Mouse (Mus musculus) limb, embryonic 15.5 days (tissue): Measurements from ENCODE around the gene Gm21905. TPM values are rescaled to one million over a fixed set of nuclear protein-coding genes. Genes with fewer than 3 reads are reported as not detected.

Source experiments
- ATAC-seq: fragments of 200-750 bp; cut with Nextera tagmentation; 2 replicates; pipeline ENCODE4 v1.8.0; 2017; ENCODE audit warnings: low read depth, moderate TSS enrichment; ENCODE audit not compliant: insufficient number of reproducible peaks, low FRiP score, low TSS enrichment
- H3K27ac ChIP-seq: fragments of 300-500 bp; sonication (generic); 2 replicates; pipeline ENCODE4 v1.5.1; 2015; ENCODE audit warnings: moderate library complexity, mild to moderate bottlenecking, inconsistent platforms
- H3K27me3 ChIP-seq: fragments of 300-500 bp; sonication (generic); 2 replicates; pipeline ENCODE4 v1.6.1; 2015; ENCODE audit warnings: inconsistent platforms
- H3K36me3 ChIP-seq: fragments of 300-500 bp; sonication (generic); 2 replicates; pipeline ENCODE4 v1.6.1; 2015; ENCODE audit warnings: inconsistent platforms
- H3K4me1 ChIP-seq: fragments of 300-500 bp; sonication (generic); 2 replicates; pipeline ENCODE4 v1.6.1; 2015; ENCODE audit warnings: inconsistent platforms
- H3K4me2 ChIP-seq: fragments of 300-500 bp; sonication (generic); 2 replicates; pipeline ENCODE4 v1.6.1; 2015; ENCODE audit warnings: mild to moderate bottlenecking, inconsistent platforms
- H3K4me3 ChIP-seq: fragments of 300-500 bp; sonication (generic); 2 replicates; pipeline ENCODE4 v1.5.1; 2015; ENCODE audit warnings: mild to moderate bottlenecking, inconsistent platforms
- H3K9ac ChIP-seq: fragments of 300-500 bp; sonication (generic); 2 replicates; pipeline ENCODE4 v1.6.1; 2015; ENCODE audit warnings: inconsistent platforms
- H3K9me3 ChIP-seq: fragments of 300-500 bp; sonication (generic); 2 replicates; pipeline ENCODE4 v1.6.1; 2016; ENCODE audit warnings: inconsistent platforms
- WGBS: fragments of 180-500 bp; shearing (Covaris S2); methylation state at CpG from one replicate; pipeline ENCODE4 v1.1.7; 2015; 5-methylcytosine and 5-hydroxymethylcytosine counted together
- polyA plus RNA-seq: library from polyadenylated mRNA; unstranded; fragments of >200 nt; fragmentation: Nextera tagmentation; extraction: Ambion mirVana; gene quantifications from 2 replicates; pipeline ENCODE4 v1.2.1, GENCODE M21; 2015

Gene Gm21905
- not detected in 2 replicates for polyA plus RNA-seq

DNA sequence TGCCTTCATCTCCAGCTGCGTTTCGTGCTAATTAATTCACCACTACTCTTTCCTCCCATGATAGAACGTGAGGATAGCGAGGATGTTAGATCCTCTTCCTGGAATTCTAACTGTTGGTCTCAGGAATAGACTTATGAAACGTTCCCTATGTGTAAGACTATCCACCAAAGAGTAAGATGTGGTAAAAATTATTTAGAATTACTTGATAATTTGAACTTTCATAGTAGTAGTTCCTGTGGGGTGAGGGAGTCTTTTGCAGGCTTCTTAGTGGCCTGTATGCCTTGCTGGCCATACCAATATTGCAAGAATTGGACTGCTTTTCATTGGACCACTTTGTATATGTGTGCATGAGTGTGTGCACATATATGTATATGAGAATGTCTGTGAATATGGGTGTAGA, at the start of gene Gm21905:
Gene Gm21905 (minus strand): TSS at position 101 of the 400 bp plus-strand sequence.
- ATAC-seq, result no peak
- Histone ChIP-seq H3K9ac (no peak within 1 kb of the TSS), H3K4me3 (no peak within 1 kb of the TSS), H3K36me3 (no peaks in the 10 kb centered on the region), H3K27ac (no peak within 1 kb of the TSS), H3K9me3 (no peaks in the 10 kb centered on the region), H3K27me3 (no peaks in the 10 kb centered on the region), H3K4me2 (no peak within 1 kb of the TSS), H3K4me1 (no peaks in the 10 kb centered on the region)
- 81% methylated on average over 5 of the region's 5 CpGs for WGBS

DNA sequence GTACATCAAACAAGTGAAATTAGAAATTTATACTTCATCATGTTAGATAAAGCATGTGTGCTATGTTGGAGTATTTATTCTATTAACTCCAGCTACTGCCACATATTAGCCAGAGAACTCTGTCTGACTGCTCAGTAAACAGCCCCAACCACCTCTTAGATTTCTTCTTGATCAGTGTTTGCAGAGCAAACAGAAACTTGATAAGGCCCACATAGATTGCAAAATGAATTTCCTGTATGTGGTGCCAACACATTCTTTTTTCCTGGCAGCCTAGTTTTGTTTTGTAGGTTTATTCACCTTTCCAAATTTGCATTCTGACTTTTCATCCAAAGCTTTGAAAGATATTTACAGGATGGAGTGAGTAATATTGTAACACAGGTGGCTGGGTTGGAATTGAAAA, 44.2 kb upstream of the Gm21905 start:
- Histone ChIP-seq H3K27me3 (no peaks in the 10 kb centered on the region), H3K4me2 (no peak overlapping the region)
- no peak for ATAC-seq

DNA sequence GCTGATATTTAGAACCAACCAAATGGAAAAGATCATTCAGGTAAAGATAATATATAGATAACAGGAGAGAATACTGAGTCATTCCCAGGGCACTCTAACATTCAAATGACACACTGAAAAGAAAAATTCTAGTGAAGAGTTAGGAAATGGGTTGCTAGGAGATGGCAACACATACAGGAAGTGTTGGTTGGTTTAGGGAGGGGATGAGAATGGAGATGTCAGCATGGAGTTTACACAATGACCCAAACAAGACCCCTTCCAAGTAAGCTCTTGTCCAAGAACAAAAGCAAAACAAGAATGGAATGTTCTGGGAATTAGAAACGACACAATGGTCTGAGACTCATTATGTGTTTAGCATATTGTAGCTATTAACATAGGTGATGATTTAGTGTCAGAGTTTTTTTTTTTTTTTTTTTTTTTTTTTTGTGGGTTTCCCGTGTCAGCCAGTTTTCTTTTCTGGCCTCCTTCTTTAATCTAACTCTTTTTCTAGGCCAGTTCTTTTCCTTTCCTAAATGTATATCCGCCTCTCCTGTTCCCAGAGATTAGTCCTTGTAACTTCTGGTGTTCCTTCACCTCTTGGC, 35.8 kb upstream of the Gm21905 start:
- no peaks in the 10 kb centered on the region for H3K4me1 ChIP-seq
- no peak overlapping the region for H3K4me2 ChIP-seq
- no peaks in the 10 kb centered on the region for H3K27me3 ChIP-seq
- H3K9me3 ChIP-seq, result no peaks in the 10 kb centered on the region
- no peak overlapping the region for H3K4me3 ChIP-seq
- no peak overlapping the region for H3K27ac ChIP-seq
- H3K36me3 ChIP-seq, result no peaks in the 10 kb centered on the region
- WGBS, result 51% methylated on average over 3 of the region's 3 CpGs
- no peak overlapping the region for H3K9ac ChIP-seq
- ATAC-seq, result no peak

More for the DNA sequence above, 44.2 kb upstream of the Gm21905 start:
- no peak overlapping the region for H3K9ac ChIP-seq
- H3K27ac ChIP-seq, result no peak overlapping the region
- H3K36me3 ChIP-seq, result no peaks in the 10 kb centered on the region
- no peaks in the 10 kb centered on the region for H3K4me1 ChIP-seq
- H3K9me3 ChIP-seq, result no peaks in the 10 kb centered on the region
- no peak overlapping the region for H3K4me3 ChIP-seq

DNA sequence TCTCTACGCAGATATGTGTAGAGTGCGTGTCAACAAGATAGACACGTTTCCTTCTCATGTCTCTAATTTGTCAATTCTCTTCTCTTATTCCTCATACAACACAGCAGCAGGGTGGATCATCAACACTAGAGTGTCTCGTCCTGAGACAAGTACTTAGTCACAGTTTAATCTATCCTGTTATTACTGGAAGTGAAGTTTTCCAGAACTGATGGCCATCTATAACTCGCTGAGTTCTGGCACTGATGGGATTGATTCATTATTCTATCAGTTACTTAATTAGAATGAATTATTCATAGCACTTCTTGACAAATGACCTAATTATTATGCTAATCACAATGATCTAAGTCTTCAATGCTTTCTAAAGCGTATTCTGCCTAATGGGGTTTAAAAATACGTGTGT, 23.3 kb upstream of the Gm21905 start:
- H3K9ac ChIP-seq, result no peak overlapping the region
- no peak overlapping the region for H3K4me3 ChIP-seq
- H3K4me2 ChIP-seq, result no peak overlapping the region
- H3K4me1 ChIP-seq, result no peaks in the 10 kb centered on the region
- no peaks in the 10 kb centered on the region for H3K27me3 ChIP-seq
- no peaks in the 10 kb centered on the region for H3K9me3 ChIP-seq
- no peaks in the 10 kb centered on the region for H3K36me3 ChIP-seq
- 80% methylated on average over 7 of the region's 7 CpGs for WGBS
- no peak for ATAC-seq
- no peak overlapping the region for H3K27ac ChIP-seq

DNA sequence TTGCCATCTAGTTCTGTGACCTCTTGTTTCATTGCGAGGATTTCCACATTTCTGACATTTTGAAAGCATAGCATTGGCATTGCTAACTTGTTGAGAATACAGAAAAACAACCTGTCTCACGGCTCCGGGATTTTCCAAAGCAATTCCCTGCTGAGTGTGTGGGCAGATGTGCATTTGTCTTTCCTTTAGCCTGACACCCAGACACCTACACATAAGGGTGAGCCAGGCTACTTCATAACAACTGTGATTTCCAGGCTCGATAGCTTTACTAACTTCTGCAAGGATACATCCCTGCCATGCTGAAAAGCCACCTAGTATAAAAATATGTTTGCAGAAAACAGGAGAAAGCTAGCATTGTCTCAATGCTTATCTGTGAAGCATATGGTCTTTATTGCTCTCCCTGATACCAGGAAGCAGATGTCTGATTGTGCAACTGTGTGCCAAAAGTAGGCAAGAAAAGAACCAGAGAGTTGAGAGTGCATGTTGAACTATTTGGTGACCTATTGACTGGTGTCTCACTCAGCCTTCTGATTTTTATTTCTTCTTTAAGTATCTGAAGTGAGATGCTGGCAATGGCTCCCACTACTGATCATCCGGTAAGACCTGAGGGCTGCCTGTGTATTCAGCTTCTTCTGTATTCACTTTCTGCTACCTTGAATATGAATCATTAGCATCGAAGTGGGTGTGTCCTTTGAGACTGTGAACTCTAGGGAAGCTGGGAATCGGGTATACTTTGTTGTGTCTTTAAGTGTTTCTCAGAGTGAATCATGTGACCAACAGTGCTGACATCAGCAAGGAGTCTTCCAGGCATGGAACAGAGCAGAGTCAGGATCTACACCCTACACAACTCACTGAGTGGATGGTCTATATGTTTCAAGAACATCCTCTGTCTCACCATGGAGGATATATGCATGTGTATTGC, 15.7 kb upstream of the Gm21905 start:
- no peaks in the 10 kb centered on the region for H3K4me1 ChIP-seq
- H3K36me3 ChIP-seq, result no peaks in the 10 kb centered on the region
- 74% methylated on average over 7 of the region's 7 CpGs for WGBS
- H3K27me3 ChIP-seq, result no peaks in the 10 kb centered on the region
- no peaks in the 10 kb centered on the region for H3K9me3 ChIP-seq
- ATAC-seq, result no peak
- no peak overlapping the region for H3K9ac ChIP-seq
- H3K27ac ChIP-seq, result no peak overlapping the region
- H3K4me3 ChIP-seq, result no peak overlapping the region
- H3K4me2 ChIP-seq, result no peak overlapping the region

DNA sequence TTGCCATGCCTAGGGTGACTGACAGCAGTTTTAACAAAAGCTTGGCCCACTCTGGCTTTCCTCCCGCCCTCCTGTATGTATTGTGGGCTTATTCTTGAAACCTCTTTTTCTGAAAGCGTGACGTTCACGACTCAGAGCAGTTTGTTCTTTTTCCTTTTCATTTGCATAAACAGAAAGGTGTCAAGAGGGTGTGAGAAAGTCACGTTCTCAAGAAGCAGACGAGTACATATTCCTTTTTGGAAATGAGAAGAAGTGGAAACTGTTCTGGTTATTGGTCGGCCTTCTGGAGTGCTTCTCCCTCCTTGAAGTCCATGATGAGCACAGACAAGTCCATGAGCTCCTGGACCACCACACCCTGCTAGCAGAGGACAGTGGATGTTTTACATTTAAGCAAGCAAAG, 9.3 kb upstream of the Gm21905 start:
- no peaks in the 10 kb centered on the region for H3K27me3 ChIP-seq

DNA sequence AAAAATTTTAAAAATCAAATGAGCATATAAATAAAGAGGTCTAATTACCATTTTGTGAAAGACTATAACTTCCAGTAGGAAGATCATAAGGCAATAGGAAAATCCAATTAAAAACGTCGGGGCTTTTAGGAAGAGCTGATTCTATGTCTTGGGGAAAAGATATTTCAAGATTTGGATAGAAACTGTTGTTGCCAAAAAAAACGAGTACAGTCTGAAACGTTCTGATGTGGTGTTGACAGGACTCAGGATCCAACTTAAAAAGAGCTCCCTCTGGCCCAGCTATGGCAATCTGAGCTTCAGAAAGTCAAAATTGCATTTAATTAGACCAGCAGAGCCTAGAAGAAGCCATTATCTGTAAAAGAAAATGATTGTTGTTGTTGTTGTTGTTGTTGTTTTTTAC, 7.9 kb upstream of the Gm21905 start:
- ATAC-seq, result no peak
- no peak overlapping the region for H3K4me3 ChIP-seq
- H3K36me3 ChIP-seq, result no peaks in the 10 kb centered on the region
- H3K4me2 ChIP-seq, result no peak overlapping the region
- no peak overlapping the region for H3K27ac ChIP-seq
- no peaks in the 10 kb centered on the region for H3K27me3 ChIP-seq
- no peaks in the 10 kb centered on the region for H3K9me3 ChIP-seq
- H3K9ac ChIP-seq, result no peak overlapping the region
- no peaks in the 10 kb centered on the region for H3K4me1 ChIP-seq
- WGBS, result 80% methylated on average over 4 of the region's 4 CpGs

More for the DNA sequence above, 9.3 kb upstream of the Gm21905 start:
- H3K4me2 ChIP-seq, result no peak overlapping the region
- H3K27ac ChIP-seq, result no peak overlapping the region
- ATAC-seq, result no peak
- no peak overlapping the region for H3K9ac ChIP-seq
- H3K9me3 ChIP-seq, result no peaks in the 10 kb centered on the region
- no peaks in the 10 kb centered on the region for H3K4me1 ChIP-seq
- H3K4me3 ChIP-seq, result no peak overlapping the region
- WGBS, result 80% methylated on average over 7 of the region's 7 CpGs
- H3K36me3 ChIP-seq, result no peaks in the 10 kb centered on the region

DNA sequence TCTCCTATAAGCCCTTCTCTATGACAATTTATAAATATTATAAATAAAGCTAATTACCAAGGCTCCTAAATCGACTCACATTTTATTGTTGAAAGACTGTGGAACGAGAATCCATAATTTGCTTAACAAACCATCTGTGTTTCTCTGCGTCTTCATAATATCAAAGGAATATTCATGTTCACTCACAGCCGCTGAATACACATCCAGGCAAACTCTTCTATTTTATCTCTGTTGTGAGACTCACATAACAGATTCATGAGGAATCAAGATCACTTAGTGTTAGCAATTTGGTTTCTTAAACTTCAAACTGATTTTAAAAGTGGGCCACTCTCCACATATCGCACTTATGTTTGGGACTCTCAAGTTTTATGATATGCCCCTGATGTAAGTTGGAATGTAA, 1.9 kb upstream of the Gm21905 start:
- Histone ChIP-seq H3K4me1 (no peaks in the 10 kb centered on the region), H3K27ac (no peak overlapping the region), H3K9ac (no peak overlapping the region), H3K4me3 (no peak overlapping the region), H3K36me3 (no peaks in the 10 kb centered on the region), H3K9me3 (no peaks in the 10 kb centered on the region), H3K4me2 (no peak overlapping the region), H3K27me3 (no peaks in the 10 kb centered on the region)
- ATAC-seq, result no peak
- 84% methylated on average over 5 of the region's 5 CpGs for WGBS

DNA sequence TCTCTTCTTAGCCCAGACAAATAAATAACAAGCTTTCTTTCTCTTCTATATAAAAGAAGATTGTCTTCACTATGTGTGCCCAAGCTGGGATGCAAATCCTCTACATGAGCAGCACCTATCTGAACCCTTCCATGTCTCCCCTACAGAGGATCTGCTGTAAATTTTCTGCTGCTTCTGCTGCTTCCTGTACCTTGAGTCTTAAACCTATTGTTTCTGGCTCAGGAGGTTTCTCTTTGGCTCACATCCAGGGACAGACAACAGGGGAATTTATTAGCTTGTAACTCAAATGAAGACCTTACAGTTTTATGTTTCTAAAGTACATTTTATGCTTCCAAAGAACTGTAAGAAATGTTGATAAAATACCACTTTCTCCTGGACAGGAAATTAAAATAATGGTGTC, 785 bp upstream of the Gm21905 start:
- H3K4me3 ChIP-seq, result no peak overlapping the region
- H3K4me2 ChIP-seq, result no peak overlapping the region
- H3K4me1 ChIP-seq, result no peaks in the 10 kb centered on the region
- no peak for ATAC-seq
- no peaks in the 10 kb centered on the region for H3K27me3 ChIP-seq
- no peaks in the 10 kb centered on the region for H3K36me3 ChIP-seq
- no peak overlapping the region for H3K9ac ChIP-seq
- no peak overlapping the region for H3K27ac ChIP-seq
- no peaks in the 10 kb centered on the region for H3K9me3 ChIP-seq

DNA sequence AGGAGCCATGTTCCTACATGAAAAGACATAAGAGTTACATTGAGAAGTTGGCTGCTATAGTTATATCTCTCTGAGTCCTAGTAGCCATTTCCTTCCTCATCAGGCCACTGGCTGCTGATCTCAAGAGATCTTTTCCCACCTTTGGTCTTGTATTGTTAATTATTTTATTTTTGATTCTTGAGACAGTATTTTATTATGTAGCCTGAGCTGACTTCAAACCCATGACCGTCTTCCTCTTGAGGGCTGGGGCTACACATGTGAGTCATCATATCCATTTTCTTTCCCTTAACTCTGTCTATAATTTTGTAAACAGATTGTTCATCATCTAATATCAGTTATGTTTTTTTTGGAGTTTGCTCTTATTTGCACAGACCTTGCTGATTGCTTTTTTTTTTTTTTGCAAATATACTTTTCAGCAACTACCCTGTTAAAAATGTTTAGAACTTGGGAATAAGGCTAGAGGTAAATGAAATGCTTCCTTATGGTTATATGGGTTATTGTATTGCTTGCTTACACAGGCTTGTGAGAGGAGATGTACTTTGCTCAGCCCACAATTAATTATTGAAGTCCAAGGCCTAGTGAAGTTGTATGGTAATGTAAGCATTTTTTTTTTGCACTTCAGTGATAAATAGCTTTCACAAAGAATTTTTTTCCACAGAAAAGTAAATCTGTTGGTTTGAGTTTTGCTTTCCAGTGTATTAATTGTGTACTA, 2.0 kb downstream of the Gm21905 start:
- Histone ChIP-seq H3K4me2 (no peak overlapping the region), H3K27me3 (no peaks in the 10 kb centered on the region), H3K36me3 (no peaks in the 10 kb centered on the region), H3K4me3 (no peak overlapping the region), H3K4me1 (no peaks in the 10 kb centered on the region), H3K9ac (no peak overlapping the region), H3K9me3 (no peaks in the 10 kb centered on the region), H3K27ac (no peak overlapping the region)
- ATAC-seq, result no peak
- 89% methylated on average over 1 of the region's 1 CpGs for WGBS

DNA sequence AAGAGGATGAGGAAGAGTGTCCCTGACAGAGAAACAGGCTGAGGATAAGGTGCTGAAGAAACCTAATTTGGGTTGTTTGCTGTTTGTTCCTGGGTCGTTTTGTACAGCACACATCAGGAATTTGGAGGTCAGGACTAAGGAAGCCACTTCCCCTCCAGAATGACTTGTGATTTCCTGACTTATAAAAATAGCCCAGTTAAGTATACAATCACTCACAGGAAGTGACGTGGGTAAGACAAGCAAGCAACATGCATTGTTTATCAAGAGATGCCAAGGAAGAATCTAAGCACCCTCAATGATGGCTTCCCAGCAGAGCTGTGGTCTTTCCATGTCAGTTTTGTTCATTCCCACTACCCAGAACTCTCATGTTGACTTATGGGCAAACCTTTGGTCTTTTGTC, 3.0 kb downstream of the Gm21905 start:
- no peak for ATAC-seq
- Histone ChIP-seq H3K4me3 (no peak overlapping the region), H3K4me1 (no peaks in the 10 kb centered on the region), H3K27me3 (no peaks in the 10 kb centered on the region), H3K36me3 (no peaks in the 10 kb centered on the region), H3K4me2 (no peak overlapping the region), H3K9me3 (no peaks in the 10 kb centered on the region), H3K27ac (no peak overlapping the region), H3K9ac (no peak overlapping the region)
- WGBS, result 45% methylated on average over 2 of the region's 2 CpGs

DNA sequence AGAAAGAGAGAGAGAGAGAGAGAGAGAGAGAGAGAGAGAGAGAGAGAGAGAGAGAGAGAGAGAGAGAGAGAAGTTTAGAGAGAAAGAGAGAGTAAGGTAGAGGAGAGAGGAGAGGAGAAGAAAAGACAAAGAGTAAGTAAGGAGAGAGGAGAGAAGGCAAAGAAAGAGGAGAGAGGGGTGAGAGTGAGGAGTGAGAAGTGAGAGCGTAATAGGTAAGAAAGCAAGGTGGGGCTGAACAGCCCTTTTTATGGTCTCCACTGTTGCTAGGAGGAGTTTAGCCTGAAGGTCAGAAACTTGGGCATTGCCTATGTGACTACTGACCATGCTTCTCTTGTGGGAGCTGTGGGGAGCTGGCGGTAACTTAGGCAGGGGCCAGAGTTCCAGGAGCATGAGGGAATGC, 4.9 kb downstream of the Gm21905 start, which contains the start of gene Gm5108:
Gene Gm5108 (plus strand): TSS at position 301 of the 400 bp plus-strand sequence.
- no peak for ATAC-seq
- Histone ChIP-seq H3K27me3 (no peaks in the 10 kb centered on the region), H3K9ac (no peak within 1 kb of the TSS), H3K4me3 (no peak within 1 kb of the TSS), H3K4me2 (no peak within 1 kb of the TSS), H3K4me1 (no peaks in the 10 kb centered on the region), H3K27ac (no peak within 1 kb of the TSS), H3K9me3 (no peaks in the 10 kb centered on the region), H3K36me3 (no peaks in the 10 kb centered on the region)
- 79% methylated on average over 2 of the region's 2 CpGs for WGBS
